Mouse (Mus musculus): ENCODE measurements at regions not wholly inside any gene's neighbourhood (a gene's known extent, or its start where the extent isn't known, plus 50 kb on each side); places are given as distances from the start of the nearest gene placed in this dataset.

- TF ChIP-seq CTCF (IDR thresholded peaks at IDR 0.05) = no peak
- no peak for TF ChIP-seq POLR2A (IDR thresholded peaks at IDR 0.05; ENCODE audit: insufficient read depth, low read depth, low read length)
- TF ChIP-seq EP300 (IDR thresholded peaks at IDR 0.05; ENCODE audit: insufficient read depth, low read depth, low read length) = no peak
Measured at GRCm38 (mm10) chr3:6759172-6759571, 138.9 kb upstream of the 1700008P02Rik start.
